Mouse (Mus musculus) MEL (cell line): ENCODE measurements around the gene Gatad2a. TPM values are rescaled to one million over a fixed set of nuclear protein-coding genes. Genes with fewer than 3 reads are reported as not detected.

Experiments used
- DNase-seq: peaks from one replicate; pipeline ENCODE4 v3.0.0; 2011; ENCODE audit warnings: low read depth, low spot score
- H3K27ac ChIP-seq: 2 replicates; pipeline ENCODE4 v1.5.1; 2012; ENCODE audit warnings: low read depth, mild to moderate bottlenecking, control low read depth, low read length, moderate library complexity; ENCODE audit not compliant: control insufficient read depth
- H3K27me3 ChIP-seq, 2 experiments: fragments of 150-350 bp in 1 of 2; sonication (generic) in 1 of 2; 2 replicates each; pipeline ENCODE4 v1.6.1; 2012; ENCODE audit warnings: low read length in 2 of 2, mild to moderate bottlenecking in 2 of 2, improper control_type of control experiment in 1 of 2, moderate library complexity in 1 of 2; ENCODE audit not compliant: insufficient read depth in 2 of 2, control insufficient read depth in 1 of 2
- H3K36me3 ChIP-seq, 2 experiments: 2 replicates each; pipeline ENCODE4 v1.6.1; 2012 to 2014; ENCODE audit warnings: low read length in 2 of 2, improper control_type of control experiment in 1 of 2, inconsistent platforms in 1 of 2, mild to moderate bottlenecking in 1 of 2; ENCODE audit not compliant: insufficient read depth in 2 of 2, control insufficient read depth in 1 of 2
- H3K4me1 ChIP-seq, 2 experiments: fragments of 150-350 bp in 1 of 2; sonication (generic) in 1 of 2; 2 replicates each; pipeline ENCODE4 v1.6.1; 2012; ENCODE audit warnings: low read length in 2 of 2, improper control_type of control experiment in 1 of 2, mild to moderate bottlenecking in 1 of 2; ENCODE audit not compliant: insufficient read depth in 2 of 2, control insufficient read depth in 1 of 2
- H3K4me3 ChIP-seq, 2 experiments: fragments of 150-350 bp in 1 of 2; sonication (generic) in 1 of 2; 2 replicates each; pipeline ENCODE4 v1.5.1; 2012; ENCODE audit warnings: low read depth in 2 of 2, low read length in 2 of 2, mild to moderate bottlenecking in 2 of 2, moderate library complexity in 2 of 2, control low read depth in 1 of 2, improper control_type of control experiment in 1 of 2; ENCODE audit not compliant: control insufficient read depth in 1 of 2, insufficient read depth in 1 of 2
- H3K79me2 ChIP-seq: 2 replicates; pipeline ENCODE4 v1.6.1; 2012; ENCODE audit warnings: mild to moderate bottlenecking, low read length, moderate library complexity; ENCODE audit not compliant: control insufficient read depth, poor library complexity, insufficient read depth
- H3K9ac ChIP-seq: 2 replicates; pipeline ENCODE4 v1.6.1; 2012; ENCODE audit warnings: low read depth, mild to moderate bottlenecking, control low read depth, low read length, moderate library complexity; ENCODE audit not compliant: control insufficient read depth, poor library complexity, severe bottlenecking
- H3K9me3 ChIP-seq: fragments of 150-350 bp; sonication (generic); replicated peaks from 2 replicates; pipeline ENCODE4 v1.6.1; 2012; ENCODE audit warnings: mild to moderate bottlenecking, low read length, improper control_type of control experiment, moderate library complexity; ENCODE audit not compliant: insufficient read depth
- CHD2 ChIP-seq: IDR thresholded peaks from 2 replicates; pipeline ENCODE4 v1.6.1; 2011; ENCODE audit warnings: low read length, improper control_type of control experiment
- CTCF ChIP-seq, 3 experiments: IDR thresholded peaks in 2 of 3; conservative IDR thresholded peaks in 1 of 3; 2 replicates each; pipeline ENCODE4 v1.5.1; 2011 to 2012; ENCODE audit warnings: low read length in 3 of 3, low read depth in 2 of 3, mild to moderate bottlenecking in 2 of 3, improper control_type of control experiment in 1 of 3, inconsistent platforms in 1 of 3, mixed read lengths in 1 of 3, moderate library complexity in 1 of 3; ENCODE audit not compliant: control insufficient read depth in 1 of 3, insufficient read depth in 1 of 3, poor library complexity in 1 of 3, severe bottlenecking in 1 of 3
- E2F4 ChIP-seq: IDR thresholded peaks from 2 replicates; pipeline ENCODE4 v1.6.1; 2011; ENCODE audit warnings: low read depth, low read length, improper control_type of control experiment, borderline replicate concordance
- ELF1 ChIP-seq: IDR thresholded peaks from 2 replicates; pipeline ENCODE4 v1.6.1; 2014; ENCODE audit warnings: low read depth, mild to moderate bottlenecking, inconsistent platforms, low read length, improper control_type of control experiment, moderate library complexity
- EP300 ChIP-seq, 2 experiments: IDR thresholded peaks; 2 replicates each; pipeline ENCODE4 v1.6.1; 2011; ENCODE audit warnings: improper control_type of control experiment in 2 of 2, low read length in 2 of 2, low read depth in 1 of 2, mild to moderate bottlenecking in 1 of 2
- GABPA ChIP-seq: IDR thresholded peaks from 2 replicates; pipeline ENCODE4 v1.6.1; 2012; ENCODE audit warnings: low read depth, mild to moderate bottlenecking, inconsistent platforms, low read length, improper control_type of control experiment, moderate library complexity
- GATA1 ChIP-seq: IDR thresholded peaks from 2 replicates; pipeline ENCODE4 v1.6.1; 2011; ENCODE audit warnings: low read depth, low read length, improper control_type of control experiment
- HCFC1 ChIP-seq: IDR thresholded peaks from 2 replicates; pipeline ENCODE4 v1.6.1; 2012; ENCODE audit warnings: low read depth, mild to moderate bottlenecking, inconsistent platforms, low read length, improper control_type of control experiment, moderate library complexity
- JUND ChIP-seq: IDR thresholded peaks from 2 replicates; pipeline ENCODE4 v1.6.1; 2011; ENCODE audit warnings: low read depth, mild to moderate bottlenecking, improper control_type of control experiment, low read length
- KAT2A ChIP-seq: conservative IDR thresholded peaks from 2 replicates; pipeline ENCODE4 v1.6.1; 2012; ENCODE audit warnings: low read depth, low read length, improper control_type of control experiment, inconsistent platforms
- MAX ChIP-seq: IDR thresholded peaks from 2 replicates; pipeline ENCODE4 v1.6.1; 2011; ENCODE audit warnings: low read length, improper control_type of control experiment
- MAZ ChIP-seq: IDR thresholded peaks from 2 replicates; pipeline ENCODE4 v1.6.1; 2012; ENCODE audit warnings: low read depth, mild to moderate bottlenecking, inconsistent platforms, low read length, improper control_type of control experiment
- MEF2A ChIP-seq: IDR thresholded peaks from 2 replicates; pipeline ENCODE4 v1.6.1; 2014; ENCODE audit warnings: low read depth, mild to moderate bottlenecking, inconsistent platforms, low read length, improper control_type of control experiment; ENCODE audit not compliant: poor library complexity, insufficient replicate concordance, severe bottlenecking; ENCODE audit errors: extremely low read depth
- MYB ChIP-seq: IDR thresholded peaks from 2 replicates; pipeline ENCODE4 v1.6.1; 2011; ENCODE audit warnings: mild to moderate bottlenecking, low read depth, low read length, improper control_type of control experiment
- NELFE ChIP-seq: IDR thresholded peaks from 2 replicates; pipeline ENCODE4 v1.6.1; 2011; ENCODE audit warnings: low read depth, low read length, improper control_type of control experiment
- NRF1 ChIP-seq: IDR thresholded peaks from 2 replicates; pipeline ENCODE4 v1.6.1; 2014; ENCODE audit warnings: low read depth, mild to moderate bottlenecking, inconsistent platforms, low read length, improper control_type of control experiment, moderate library complexity; ENCODE audit not compliant: poor library complexity, insufficient read depth, severe bottlenecking
- POLR2A ChIP-seq, 2 experiments: IDR thresholded peaks; 2 replicates each; pipeline ENCODE4 v1.6.1; 2011 to 2012; ENCODE audit warnings: low read length in 2 of 2, mild to moderate bottlenecking in 2 of 2, control low read depth in 1 of 2, improper control_type of control experiment in 1 of 2, low read depth in 1 of 2, moderate library complexity in 1 of 2; ENCODE audit not compliant: control insufficient read depth in 1 of 2, insufficient read depth in 1 of 2, poor library complexity in 1 of 2
- POLR2AphosphoS5 ChIP-seq: IDR thresholded peaks from 2 replicates; pipeline ENCODE4 v1.6.1; 2012; ENCODE audit warnings: low read depth, borderline replicate concordance, mild to moderate bottlenecking, inconsistent platforms, low read length, moderate library complexity, mixed read lengths
- RCOR1 ChIP-seq: IDR thresholded peaks from 2 replicates; pipeline ENCODE4 v1.6.1; 2012; ENCODE audit warnings: low read depth, mild to moderate bottlenecking, inconsistent platforms, low read length, improper control_type of control experiment
- SIN3A ChIP-seq: IDR thresholded peaks from 2 replicates; pipeline ENCODE4 v1.6.1; 2012; ENCODE audit warnings: low read length, improper control_type of control experiment, inconsistent platforms
- TAL1 ChIP-seq: IDR thresholded peaks from 2 replicates; pipeline ENCODE4 v1.6.1; 2012; ENCODE audit warnings: mild to moderate bottlenecking, inconsistent platforms, low read length, moderate library complexity, mixed read lengths
- TBP ChIP-seq: IDR thresholded peaks from 2 replicates; pipeline ENCODE4 v1.8.0; 2011; ENCODE audit warnings: low read depth, low read length, improper control_type of control experiment
- TCF12 ChIP-seq: IDR thresholded peaks from 2 replicates; pipeline ENCODE4 v1.6.1; 2014; ENCODE audit warnings: low read depth, mild to moderate bottlenecking, inconsistent platforms, low read length, improper control_type of control experiment, moderate library complexity
- USF1 ChIP-seq: IDR thresholded peaks from 2 replicates; pipeline ENCODE4 v1.6.1; 2014; ENCODE audit warnings: low read depth, mild to moderate bottlenecking, inconsistent platforms, low read length, improper control_type of control experiment, moderate library complexity
- ZNF384 ChIP-seq: IDR thresholded peaks from 2 replicates; pipeline ENCODE4 v1.6.1; 2012; ENCODE audit warnings: low read depth, mild to moderate bottlenecking, inconsistent platforms, low read length, improper control_type of control experiment
- polyA plus RNA-seq, 2 experiments: library from polyadenylated mRNA; stranded (reverse) in 1 of 2; unstranded in 1 of 2; fragments of >175 nt in 1 of 2; fragments of >200 nt in 1 of 2; gene quantifications; 2 replicates each; pipeline versions ENCODE4 v1.2.1 to v1.2.4; 2012; ENCODE audit warnings: low replicate concordance in 2 of 2, low read depth in 1 of 2; ENCODE audit not compliant: insufficient read length in 2 of 2, insufficient read depth in 1 of 2, missing spikeins in 1 of 2
- total RNA-seq: library from RNA; depleted of rRNA; stranded (reverse); fragments of 300-350 nt; gene quantifications from 2 replicates; pipeline ENCODE4 v1.2.3, GENCODE M21; 2012

Gatad2a gene
- total and polyA plus RNA-seq, 3 experiments = 38.0 to 129 (median 111) TPM

GRCm38 (mm10) chr8:70037994-70038393, 41.8 kb upstream of the Gatad2a start:
- no peak for DNase-seq
- Histone ChIP-seq H3K36me3 (peaks cover 3 to 6% of the 10 kb centered on the region in 2 experiments; a peak in 3 of 4 replicates), H3K27me3 (no peaks in the 10 kb centered on the region), H3K9ac (no peak overlapping the region), H3K27ac (no peak overlapping the region), H3K4me3 (no peak overlapping the region), H3K79me2 (peaks cover 55% of the 10 kb centered on the region), H3K4me1 (peaks cover 0 to 3% of the 10 kb centered on the region in 2 experiments; a peak in 1 of 4 replicates), H3K9me3 (no peaks in the 10 kb centered on the region)
- no peak for TF ChIP-seq HCFC1

- Histone ChIP-seq H3K4me3 (no peak overlapping the region), H3K9ac (no peak overlapping the region)
- TF ChIP-seq POLR2A (IDR thresholded peaks at IDR 0.05; ENCODE audit: control insufficient read depth in 1 of 2, insufficient read depth in 1 of 2, low read depth in 1 of 2, low read length in 2 of 2, poor library complexity in 1 of 2) = no peak
- TF ChIP-seq MAX = no peak
- TF ChIP-seq MYB = no peak
- no peak for TF ChIP-seq NRF1
- TF ChIP-seq TBP = no peak
- no peak for TF ChIP-seq JUND
- TF ChIP-seq POLR2AphosphoS5 = no peak
- no peak for TF ChIP-seq MAZ
- no peak for TF ChIP-seq USF1
- TF ChIP-seq RCOR1 = no peak
- no peak for TF ChIP-seq EP300 (IDR thresholded peaks at IDR 0.05; ENCODE audit: low read depth in 1 of 2, low read length in 2 of 2)
- TF ChIP-seq, all 39 proteins: peak for 0
- Histone ChIP-seq H3K9me3 (no peaks in the 10 kb centered on the region), H3K36me3 (peaks cover 0 to 7% of the 10 kb centered on the region in 2 experiments; a peak in 2 of 4 replicates), H3K27me3 (no peaks in the 10 kb centered on the region), H3K27ac (no peak overlapping the region), H3K79me2 (peaks cover 4% of the 10 kb centered on the region; the same call in 1 of the 2 replicates), H3K4me1 (no peaks in the 10 kb centered on the region)
- DNase-seq = no peak
Measured at GRCm38 (mm10) chr8:70030255-70030654, 34.1 kb upstream of the Gatad2a start.

- no peak overlapping the region for H3K27ac ChIP-seq
- no peaks in the 10 kb centered on the region for H3K9me3 ChIP-seq
- no peak for TF ChIP-seq CHD2
- TF ChIP-seq TAL1 = no peak
- TF ChIP-seq CTCF (IDR thresholded peaks at IDR 0.05 in 2 of 3, conservative IDR thresholded peaks at IDR 0.05 in 1 of 3; ENCODE audit: control insufficient read depth in 1 of 3, insufficient read depth in 1 of 3, low read depth in 2 of 3, low read length in 3 of 3, poor library complexity in 1 of 3, severe bottlenecking in 1 of 3) = no peak
- TF ChIP-seq GATA1 = no peak
- TF ChIP-seq KAT2A = no peak
- no peak for TF ChIP-seq RCOR1
- no peak for TF ChIP-seq MAX
- no peak for TF ChIP-seq POLR2AphosphoS5
- no peak for TF ChIP-seq ZNF384
- TF ChIP-seq ELF1 = no peak
- no peak for TF ChIP-seq GABPA
- TF ChIP-seq E2F4 = no peak
- TF ChIP-seq TCF12 = no peak
- TF ChIP-seq EP300 (IDR thresholded peaks at IDR 0.05; ENCODE audit: low read depth in 1 of 2, low read length in 2 of 2) = no peak
- TF ChIP-seq NELFE = no peak
- TF ChIP-seq MEF2A = no peak
- TF ChIP-seq SIN3A = no peak
- H3K36me3 ChIP-seq = peaks cover 0 to 8% of the 10 kb centered on the region in 2 experiments; a peak in 2 of 4 replicates
- H3K4me3 ChIP-seq = no peak overlapping the region
- H3K79me2 ChIP-seq = no peaks in the 10 kb centered on the region
- no peak for DNase-seq
- H3K9ac ChIP-seq = no peak overlapping the region
- no peaks in the 10 kb centered on the region for H3K4me1 ChIP-seq
- no peaks in the 10 kb centered on the region for H3K27me3 ChIP-seq
Measured at GRCm38 (mm10) chr8:70026151-70026550, 30.0 kb upstream of the Gatad2a start.
